Mouse (Mus musculus): ENCODE data around the gene Uqcc1.

Gene Uqcc1

GRCm38 (mm10) chr2:155929531-155930442 is at the start of gene Uqcc1:
TSS of gene Uqcc1 (minus strand) at chr2:155930310.
- DNase-seq (ENCODE audit: low read depth, low spot score) = peak; percentile 95

GRCm38 (mm10) chr2:155979328-155979991 is 49.4 kb upstream of the Uqcc1 start:
- peak; percentile 79 for DNase-seq (ENCODE audit: low read depth, low spot score)

GRCm38 (mm10) chr2:155974087-155974731 is 44.1 kb upstream of the Uqcc1 start:
- DNase-seq (ENCODE audit: low read depth, low spot score) = peak; percentile 11

GRCm38 (mm10) chr2:155973348-155973747 is 43.2 kb upstream of the Uqcc1 start:
- DNase-seq (ENCODE audit: low read depth, low spot score) = no peak

- peak; percentile 41 for DNase-seq (ENCODE audit: low read depth, low spot score)
These were observed 32.9 kb upstream of the Uqcc1 start for GRCm38 (mm10) chr2:155962991-155963390.

- no peak for DNase-seq (ENCODE audit: low read depth, low spot score)
These were observed 31.8 kb upstream of the Uqcc1 start for GRCm38 (mm10) chr2:155961862-155962261.

GRCm38 (mm10) chr2:155959981-155960380 is 29.9 kb upstream of the Uqcc1 start:
- DNase-seq (ENCODE audit: low read depth, low spot score) = no peak

GRCm38 (mm10) chr2:155956134-155957059 is 26.3 kb upstream of the Uqcc1 start, which contains the start of gene Cep250:
TSS of gene Cep250 (plus strand) at chr2:155956458.
- peak; percentile 94 for DNase-seq (ENCODE audit: low read depth, low spot score)

- peak; percentile 62 for DNase-seq (ENCODE audit: low read depth, low spot score)
These were observed 21.9 kb upstream of the Uqcc1 start for GRCm38 (mm10) chr2:155952006-155952405.

GRCm38 (mm10) chr2:155949362-155949761 is 19.3 kb upstream of the Uqcc1 start:
- no peak for DNase-seq (ENCODE audit: low read depth, low spot score)

- no peak for DNase-seq (ENCODE audit: low read depth, low spot score)
These were observed 17.4 kb upstream of the Uqcc1 start for GRCm38 (mm10) chr2:155947390-155948002.

- no peak for DNase-seq (ENCODE audit: low read depth, low spot score)
These were observed 16.4 kb upstream of the Uqcc1 start for GRCm38 (mm10) chr2:155946499-155946898.

- DNase-seq (ENCODE audit: low read depth, low spot score) = peak; percentile 77
These were observed 16.0 kb upstream of the Uqcc1 start for GRCm38 (mm10) chr2:155946069-155946468.

- no peak for DNase-seq (ENCODE audit: low read depth, low spot score)
These were observed 15.5 kb upstream of the Uqcc1 start for GRCm38 (mm10) chr2:155945580-155945979.

- DNase-seq (ENCODE audit: low read depth, low spot score) = no peak
These were observed 15.0 kb upstream of the Uqcc1 start, which contains the start of gene Gdf5 for GRCm38 (mm10) chr2:155945124-155945523. TSS of gene Gdf5 (minus strand) at chr2:155945367.

GRCm38 (mm10) chr2:155944685-155945084 is 14.6 kb upstream of the Uqcc1 start:
- no peak for DNase-seq (ENCODE audit: low read depth, low spot score)

GRCm38 (mm10) chr2:155943463-155943862 is 13.4 kb upstream of the Uqcc1 start:
- DNase-seq (ENCODE audit: low read depth, low spot score) = no peak

- no peak for DNase-seq (ENCODE audit: low read depth, low spot score)
These were observed 11.8 kb upstream of the Uqcc1 start for GRCm38 (mm10) chr2:155941697-155942442.

- no peak for DNase-seq (ENCODE audit: low read depth, low spot score)
These were observed 10.6 kb upstream of the Uqcc1 start, which contains the start of gene Gm15557 for GRCm38 (mm10) chr2:155940681-155941080. TSS of gene Gm15557 (plus strand) at chr2:155940728.

Measured in CD4-positive, CD25-positive, alpha-beta regulatory T cell, adult 2 months (primary cell).